Mouse (Mus musculus) spleen, postnatal 10 days (tissue): ENCODE data around the gene Gan.

Experiments
- DNase-seq, 2 experiments: peaks; one replicate each; pipeline ENCODE4 v3.0.0; 2021 to 2022; ENCODE audit warnings: low spot score in 2 of 2

Gene Gan

DNA sequence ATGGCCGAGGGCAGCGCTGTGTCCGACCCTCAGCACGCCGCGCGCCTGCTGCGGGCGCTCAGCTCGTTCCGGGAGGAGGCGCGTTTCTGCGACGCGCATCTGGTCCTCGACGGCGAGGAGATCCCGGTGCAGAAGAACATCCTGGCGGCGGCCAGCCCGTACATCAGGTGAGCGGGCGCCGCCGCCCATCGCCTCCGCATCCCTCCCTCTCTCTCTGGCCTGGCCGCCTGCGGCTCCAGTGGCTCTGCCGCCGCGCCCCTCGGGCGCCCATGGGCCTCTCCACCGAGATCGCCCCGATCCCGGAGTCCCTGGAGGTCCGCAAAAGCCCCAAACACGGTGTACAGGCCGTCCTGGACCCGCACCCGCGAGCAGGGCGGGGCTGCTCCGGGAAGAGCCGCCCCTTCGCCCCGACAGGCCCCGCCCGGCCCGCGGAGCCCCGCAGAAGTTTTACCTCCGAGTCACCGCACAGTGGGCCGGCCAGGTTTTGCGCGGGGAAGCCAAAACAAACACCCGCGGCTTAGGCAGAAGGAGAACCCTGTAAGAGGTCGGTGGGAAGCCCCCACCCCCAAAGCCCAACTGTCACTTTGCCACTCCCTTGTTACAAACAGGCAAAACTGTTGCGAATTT lies at the start of gene Gan:
TSS of gene Gan (plus strand) at position 1 of the 627 bp plus-strand sequence.
- DNase-seq, result peak; percentile 57 to 74

DNA sequence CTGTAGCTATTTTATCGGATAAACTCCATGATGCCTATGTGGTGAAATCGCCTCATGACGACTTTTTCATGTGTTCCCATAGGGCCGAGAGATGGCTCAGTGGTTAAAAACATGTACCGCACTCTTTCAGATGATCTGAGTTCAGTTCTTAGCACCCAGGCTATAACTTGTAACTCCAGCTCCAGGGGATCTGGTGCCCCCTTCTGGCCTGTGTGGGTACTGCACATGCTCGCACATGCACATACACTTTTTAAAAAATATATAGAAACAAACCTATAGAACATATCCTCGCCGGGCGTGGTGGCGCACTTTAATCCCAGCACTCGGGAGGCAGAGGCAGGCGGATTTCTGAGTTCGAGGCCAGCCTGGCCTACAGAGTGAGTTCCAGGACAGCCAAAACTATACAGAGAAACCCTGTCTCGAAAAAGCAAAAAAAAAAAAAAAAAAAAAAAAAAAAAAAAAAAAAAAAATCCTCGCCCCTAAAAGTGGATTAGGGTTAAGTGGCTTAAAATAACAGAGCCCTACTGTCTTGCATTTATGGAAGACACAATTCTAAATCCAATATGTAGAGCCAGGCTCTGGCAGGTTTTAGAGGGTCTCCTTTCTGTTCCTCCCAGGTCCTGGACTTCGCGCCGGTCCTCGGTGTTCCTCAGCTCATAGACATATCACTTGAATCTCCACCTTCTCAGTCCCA lies 48.8 kb upstream of the Gan start:
- peak in 1 of 2 experiments; percentile 52 for DNase-seq

DNA sequence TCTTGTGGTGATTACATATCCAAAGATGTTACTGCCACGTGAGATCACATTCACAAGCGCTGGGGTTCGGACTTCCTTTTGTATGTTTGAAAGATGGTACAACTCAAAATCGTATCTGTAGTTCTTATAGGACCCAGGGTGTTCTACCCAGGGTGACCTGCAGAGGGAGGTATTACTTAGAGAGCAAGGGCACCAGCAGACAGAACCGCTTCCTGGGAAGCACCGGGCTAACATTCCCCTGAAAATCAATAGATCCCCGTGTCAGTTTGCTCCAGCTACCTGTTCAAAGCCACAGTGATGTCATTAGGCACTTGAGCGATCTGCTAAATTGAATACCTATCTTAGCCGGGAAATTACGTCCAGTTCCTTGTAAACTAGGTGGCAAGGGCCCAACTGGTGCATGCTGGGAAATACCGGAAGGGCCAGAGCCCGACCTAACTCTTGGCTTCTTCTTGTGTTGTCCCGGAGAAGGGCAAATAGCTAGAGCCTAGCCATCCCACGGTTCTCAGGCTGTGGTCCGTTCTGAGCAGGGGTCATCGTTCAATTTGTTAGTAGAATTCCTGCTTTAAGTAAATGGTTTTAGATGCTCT lies 48.0 kb upstream of the Gan start:
- peak in 1 of 2 experiments; percentile 76 for DNase-seq

DNA sequence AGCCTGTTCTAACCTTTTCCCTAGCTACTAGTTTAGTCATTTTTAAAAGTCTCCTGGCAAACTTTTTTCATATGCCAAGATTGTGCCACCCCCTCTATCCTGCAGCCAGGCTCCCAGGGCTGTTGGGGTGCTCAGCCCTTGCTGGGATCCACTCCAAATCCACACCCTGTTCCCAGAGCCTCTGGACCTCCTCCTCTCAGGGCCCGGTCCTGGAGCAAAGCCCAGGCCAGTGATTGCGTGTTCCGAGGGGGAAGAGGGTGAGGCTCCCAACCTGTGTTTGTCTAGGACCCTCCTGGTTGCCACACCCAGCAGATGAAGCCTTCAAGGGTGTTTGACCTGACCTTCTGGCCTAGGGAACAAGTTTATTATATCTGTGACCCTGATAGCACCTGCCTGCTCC lies 46.3 kb upstream of the Gan start:
- DNase-seq, result no peak

DNA sequence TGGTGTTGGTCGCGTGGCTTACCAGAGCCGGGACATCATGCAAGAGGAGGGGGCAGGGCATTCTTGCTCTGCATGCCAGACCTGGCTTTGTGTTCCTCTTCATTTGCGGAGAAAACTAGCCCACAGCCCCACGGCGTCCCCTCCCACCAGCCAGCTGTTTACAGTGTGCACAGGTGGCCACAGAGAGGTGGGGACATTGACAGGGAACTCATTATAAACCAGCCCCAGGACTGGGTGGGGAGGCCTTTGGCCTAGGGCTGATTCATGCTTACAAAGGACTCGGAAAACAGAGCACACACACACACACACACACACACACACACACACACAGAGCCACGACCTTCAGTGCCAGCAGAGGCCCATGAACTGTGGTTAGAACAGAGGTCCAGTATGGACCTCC lies 45.7 kb upstream of the Gan start:
- DNase-seq, result no peak

DNA sequence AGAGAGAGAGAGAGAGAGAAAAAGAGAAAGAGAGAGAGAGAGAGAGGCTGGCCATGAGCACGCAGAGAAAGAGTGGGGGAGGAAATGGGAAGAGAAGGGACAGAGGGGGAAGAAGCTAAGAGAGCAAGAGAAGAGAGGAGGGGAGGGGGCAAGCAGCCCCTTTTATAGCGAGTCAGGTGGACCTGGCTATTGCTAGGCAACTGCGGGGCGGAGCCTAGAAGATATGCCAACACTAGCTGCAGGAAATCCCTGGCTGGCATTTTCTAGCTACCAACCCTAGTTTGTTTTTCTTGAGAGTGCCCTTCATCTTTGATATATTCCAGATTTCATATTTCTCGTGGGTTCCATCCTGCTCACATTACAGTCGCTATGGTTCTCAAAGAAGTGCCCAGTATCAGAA lies 42.8 kb upstream of the Gan start:
- no peak for DNase-seq

DNA sequence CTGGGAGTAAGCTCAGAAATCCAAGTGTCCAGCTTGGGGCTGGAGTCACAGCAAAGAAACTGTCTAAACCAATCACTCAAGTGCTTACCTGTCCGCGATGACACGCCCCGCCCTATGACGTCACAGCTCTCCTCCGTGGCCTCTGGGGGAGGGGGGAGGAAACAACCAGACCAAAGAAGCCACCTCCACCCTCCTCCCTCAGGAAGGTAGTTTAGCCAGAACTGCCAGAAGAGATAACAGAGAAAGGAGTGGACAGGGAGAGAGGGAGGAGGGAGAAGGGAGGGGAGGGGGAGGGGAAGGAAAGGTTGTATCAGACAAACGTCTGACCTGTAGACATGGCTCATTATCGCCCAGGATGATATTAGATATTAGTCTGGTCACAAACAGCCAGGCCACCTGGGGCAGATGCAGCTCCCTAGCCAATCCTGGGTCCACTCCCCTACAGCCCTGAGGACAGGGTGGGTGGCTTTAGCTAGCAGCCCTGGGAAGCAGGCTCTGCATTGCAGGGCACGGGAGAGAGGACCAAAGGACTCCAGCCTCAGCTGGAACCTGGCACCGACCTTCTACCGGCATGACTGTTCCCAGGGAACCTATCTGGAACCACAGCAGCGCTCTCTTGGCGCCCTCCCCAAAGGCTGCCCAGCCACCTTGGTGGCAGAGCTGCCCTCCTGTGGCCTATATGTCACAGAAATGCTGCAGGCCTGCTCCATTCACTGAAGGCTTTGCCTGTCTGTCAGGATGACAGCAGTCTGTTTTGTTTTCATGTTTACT lies 42.1 kb upstream of the Gan start:
- DNase-seq, result peak in 1 of 2 experiments; percentile 37

DNA sequence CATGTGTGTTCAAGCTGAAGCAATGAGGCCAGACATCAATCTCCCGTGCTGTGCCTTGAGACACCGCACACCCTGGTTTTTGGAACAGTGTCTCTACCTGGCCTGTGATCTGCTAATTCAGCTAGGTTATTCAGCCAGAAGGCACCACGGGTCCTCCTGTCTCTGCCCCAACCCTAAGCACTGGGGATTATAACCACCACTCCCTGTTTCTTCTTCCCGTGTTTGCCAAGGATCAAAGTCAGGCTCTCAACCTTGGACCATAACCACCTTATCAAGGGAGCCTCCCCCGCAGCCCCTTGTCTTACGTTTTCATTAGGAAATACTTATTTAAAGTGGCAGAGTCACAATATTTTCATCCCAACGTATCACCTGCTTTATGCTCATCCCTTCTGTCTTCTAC lies 41.4 kb upstream of the Gan start:
- DNase-seq, result no peak

DNA sequence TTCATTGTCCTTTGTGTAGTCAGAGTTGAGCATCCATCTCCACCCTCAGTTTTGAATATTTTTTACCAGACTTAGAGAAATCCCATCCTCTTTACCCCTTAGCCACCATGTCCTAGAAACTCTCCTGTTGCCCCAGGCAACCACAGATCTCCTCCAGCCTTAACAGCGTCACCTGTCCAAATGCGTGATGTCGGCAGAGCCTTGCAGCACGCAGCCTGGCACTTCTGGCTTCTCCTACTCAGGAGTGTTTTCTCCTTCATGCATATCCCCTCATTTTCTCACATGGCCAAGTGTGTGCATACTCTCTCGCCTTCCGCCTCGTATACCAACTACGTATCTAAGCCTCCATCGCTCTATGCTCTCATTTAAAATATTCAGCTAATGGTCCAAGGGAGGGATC lies 39.5 kb upstream of the Gan start:
- no peak for DNase-seq

DNA sequence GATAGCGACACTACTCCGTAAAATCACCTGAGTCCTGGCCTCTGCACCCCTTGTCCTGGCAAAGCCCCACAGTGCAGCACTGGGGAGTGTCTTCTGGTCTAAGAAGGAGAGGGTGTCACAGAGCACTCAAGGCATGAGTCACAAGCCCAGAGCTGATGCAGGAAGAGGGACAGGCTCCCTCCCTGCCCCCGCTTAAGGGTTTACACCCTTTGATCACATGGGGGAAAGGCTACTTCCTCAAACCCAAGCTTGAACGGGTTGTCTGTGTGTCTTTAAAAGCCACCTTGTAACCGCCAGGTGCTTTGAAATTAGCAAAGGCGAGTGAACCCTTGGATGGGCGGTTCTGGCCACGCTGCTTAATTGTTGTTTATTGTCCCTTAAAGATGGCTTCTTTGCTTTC lies 36.7 kb upstream of the Gan start:
- peak in 1 of 2 experiments; percentile 53 for DNase-seq

DNA sequence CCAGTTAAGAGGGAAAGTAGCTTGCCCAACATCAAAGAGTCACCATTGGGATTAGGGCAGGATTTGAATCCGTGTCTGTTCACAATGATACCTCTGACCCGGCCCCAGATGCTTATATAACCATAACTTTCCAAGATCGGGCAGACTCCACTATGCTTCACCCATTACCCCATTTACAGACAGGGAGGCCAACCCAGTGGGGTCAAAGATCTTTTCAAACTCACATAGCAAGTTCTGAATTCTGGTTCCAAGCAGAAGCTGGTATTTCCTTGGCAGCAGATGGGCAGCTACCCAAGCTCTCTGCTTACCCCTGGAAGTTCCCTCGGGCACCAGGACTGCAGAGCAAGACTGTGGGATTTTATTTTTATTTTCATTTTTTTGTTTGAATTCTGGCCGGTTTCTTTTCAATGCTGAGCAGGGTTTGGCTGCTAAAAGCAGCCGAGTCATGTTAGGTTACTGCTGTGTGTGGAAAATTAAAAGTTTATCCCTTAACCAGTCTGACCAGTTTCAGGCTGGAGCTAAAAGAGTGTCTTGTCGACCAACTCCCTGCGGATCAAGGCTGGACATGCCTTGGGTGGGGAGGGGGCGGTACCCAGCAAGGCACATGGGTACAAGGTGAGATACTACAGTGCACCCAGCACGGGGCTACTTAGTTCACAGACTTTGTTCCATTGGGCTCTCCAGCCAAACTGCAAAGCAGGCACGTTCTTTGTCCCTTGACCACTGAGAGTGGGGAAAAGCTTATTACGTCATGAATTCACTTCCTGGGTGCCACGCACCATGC lies 33.9 kb upstream of the Gan start:
- DNase-seq, result no peak

DNA sequence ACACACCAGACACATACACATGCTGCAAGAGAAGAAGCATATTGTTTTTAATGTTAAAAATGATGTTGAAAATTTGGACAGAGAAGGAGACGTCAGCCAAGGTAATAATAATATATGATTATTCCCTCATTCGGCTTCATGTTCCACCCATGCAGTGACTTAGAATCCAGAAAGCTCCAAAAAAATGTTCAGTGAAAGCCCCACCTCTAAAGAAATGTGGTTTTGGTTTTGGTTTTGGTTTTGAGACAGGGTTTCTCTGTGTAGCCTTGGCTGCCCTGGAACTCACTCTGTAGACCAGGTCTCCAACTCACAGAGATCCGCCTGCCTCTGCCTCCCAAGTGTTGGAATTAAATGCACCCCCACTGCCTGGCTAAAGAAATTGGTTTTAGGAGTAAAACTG lies 32.1 kb upstream of the Gan start:
- no peak for DNase-seq

DNA sequence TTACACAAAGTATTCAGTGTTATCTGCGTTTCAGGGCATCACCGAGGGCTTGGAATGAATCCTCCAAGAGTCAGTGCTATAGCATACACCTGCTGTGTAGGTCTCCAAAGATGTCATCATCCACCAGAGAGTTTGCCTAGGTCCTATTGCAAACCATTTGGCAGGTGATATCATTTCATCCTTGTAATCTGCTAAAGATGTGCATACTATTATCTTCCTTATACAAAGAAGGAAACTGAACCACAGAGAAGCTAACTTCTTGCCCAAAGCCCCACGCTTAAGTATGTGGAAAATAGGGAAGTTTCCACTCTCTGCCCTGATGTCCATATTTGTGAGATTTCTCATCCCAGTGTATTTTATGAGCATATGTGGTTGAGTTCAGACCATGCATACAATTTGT lies 31.5 kb upstream of the Gan start:
- DNase-seq, result no peak

DNA sequence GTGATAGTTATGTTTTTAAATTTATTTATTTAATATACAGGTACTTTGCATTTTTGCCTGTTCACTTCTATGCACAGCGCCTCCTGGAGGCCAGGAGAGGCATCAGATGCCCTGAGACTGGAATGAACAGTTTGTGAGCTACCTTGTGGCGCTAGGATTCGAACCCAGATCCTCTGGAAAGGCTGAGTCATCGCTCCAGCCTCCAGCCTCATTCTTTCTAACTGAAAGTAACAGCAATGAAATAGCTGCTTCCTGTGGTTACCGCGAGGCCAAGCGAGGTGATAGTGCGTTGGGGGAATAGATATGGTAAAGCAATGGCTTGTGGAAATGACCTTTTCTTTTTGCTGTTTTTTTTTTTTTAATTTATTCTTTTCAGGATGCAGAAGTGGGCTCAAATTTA lies 30.9 kb upstream of the Gan start:
- peak in 1 of 2 experiments; percentile 39 for DNase-seq

DNA sequence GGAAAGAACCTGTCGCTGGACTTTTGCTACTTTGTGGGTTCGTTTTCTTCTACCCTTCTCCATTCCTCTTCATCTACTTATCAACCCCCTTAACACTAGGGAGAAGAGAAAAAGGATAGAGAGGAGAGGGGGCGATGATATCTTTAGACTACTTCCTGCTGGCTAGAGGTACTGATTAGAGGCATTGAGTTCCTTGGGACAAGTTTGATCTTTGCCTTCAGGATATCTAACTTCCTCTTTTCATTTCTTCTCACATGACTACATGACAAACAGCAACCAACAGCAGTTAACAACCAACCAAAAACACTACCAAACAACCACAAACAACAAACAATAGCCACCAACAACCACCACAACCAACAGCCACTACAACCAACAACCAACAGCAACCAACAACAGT lies 24.2 kb upstream of the Gan start:
- DNase-seq, result no peak

DNA sequence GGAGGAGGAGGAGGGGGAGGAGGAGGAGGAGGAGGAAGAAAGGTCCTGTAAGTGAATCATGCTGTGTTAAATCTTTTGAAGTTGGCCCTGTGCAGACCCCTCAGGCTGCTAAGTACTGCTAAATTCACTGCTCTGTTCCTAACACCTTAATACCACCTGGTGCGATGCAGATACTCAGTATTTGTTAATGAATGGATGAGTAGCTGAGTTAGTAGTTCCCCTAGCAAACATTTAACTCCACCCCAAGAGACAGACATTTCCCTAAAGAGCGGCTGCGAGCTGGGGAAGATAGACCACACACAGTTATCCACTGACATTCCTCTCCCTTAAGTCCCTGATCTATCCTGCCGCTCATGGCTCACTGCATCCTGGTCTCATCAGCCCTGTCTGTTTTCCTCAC lies 21.6 kb upstream of the Gan start:
- no peak for DNase-seq

DNA sequence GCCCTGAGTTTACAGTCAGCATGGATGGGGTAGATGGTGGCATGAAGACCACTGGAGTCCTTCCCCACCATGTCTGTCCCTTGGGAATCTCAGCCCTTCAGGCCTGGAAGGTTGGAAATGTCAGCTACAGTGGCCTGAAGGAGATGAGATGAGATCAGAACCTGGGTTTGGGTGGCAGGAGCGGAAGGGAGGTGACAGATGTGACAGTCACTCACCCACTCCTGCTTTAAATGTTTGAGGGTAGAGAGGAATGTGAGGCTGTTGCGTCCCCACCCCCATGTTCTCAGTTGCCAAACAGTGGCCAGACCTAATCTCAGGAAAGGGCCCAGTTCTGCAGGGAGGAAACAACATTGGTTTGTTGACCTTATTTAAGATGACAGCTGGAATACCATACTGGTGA lies 21.2 kb upstream of the Gan start:
- DNase-seq, result no peak

DNA sequence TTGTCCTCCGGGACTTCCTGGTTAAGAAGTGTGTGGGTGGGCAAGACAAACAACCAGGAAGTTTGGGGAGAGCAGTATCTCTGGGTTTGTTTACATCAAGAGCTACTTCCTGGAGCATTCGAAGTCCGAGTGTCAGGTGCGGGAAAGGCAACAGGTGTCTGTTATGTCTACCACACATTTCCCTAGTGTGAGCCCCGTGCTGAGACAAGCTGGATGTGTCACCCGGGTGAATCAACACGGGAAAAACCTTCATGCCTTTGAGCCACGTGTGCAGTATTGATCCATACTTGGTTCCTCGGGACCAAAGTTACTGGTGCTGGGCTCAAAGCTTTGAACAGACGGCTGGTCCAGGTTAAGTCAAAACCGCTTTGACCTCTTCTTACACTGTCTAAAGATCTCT lies 20.6 kb upstream of the Gan start:
- DNase-seq, result no peak

DNA sequence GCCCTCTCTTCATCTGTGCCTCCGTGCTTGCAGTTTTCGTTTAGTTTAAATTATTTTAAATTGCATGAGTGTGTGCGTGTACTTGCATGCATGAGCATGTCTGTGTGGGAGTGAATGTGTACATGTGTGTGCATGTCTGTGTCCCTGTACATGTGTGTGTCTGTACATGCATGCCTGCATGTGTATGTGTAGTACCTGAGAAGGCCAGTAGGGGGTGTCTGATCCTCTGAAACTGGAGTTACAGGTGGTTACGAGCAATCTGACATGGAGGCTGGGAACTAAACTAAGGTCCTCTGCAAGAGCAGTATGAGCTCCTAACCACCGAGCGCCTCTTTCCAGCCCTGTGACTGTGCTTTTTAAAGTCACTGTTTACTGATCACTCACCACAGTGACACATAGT lies 9.4 kb upstream of the Gan start:
- DNase-seq, result peak in 1 of 2 experiments; percentile 41

DNA sequence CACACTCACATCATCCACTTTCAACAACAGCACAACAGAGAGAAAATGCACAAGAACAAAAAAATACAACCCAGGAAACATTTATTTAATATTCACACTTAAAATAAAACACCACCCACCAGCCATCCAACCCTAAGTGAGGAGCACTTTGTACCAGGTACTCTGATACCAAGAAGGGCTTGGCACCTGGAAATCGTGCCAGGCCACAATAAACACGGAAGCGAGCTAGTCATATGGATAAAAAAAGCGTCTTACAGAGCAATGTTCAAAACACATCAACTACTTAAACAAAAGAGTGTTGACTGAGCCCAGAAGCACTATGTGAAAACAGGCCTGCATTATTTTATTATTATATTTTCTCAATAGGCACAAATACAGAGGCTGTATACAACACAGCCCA lies 1.8 kb upstream of the Gan start:
- DNase-seq, result no peak

DNA sequence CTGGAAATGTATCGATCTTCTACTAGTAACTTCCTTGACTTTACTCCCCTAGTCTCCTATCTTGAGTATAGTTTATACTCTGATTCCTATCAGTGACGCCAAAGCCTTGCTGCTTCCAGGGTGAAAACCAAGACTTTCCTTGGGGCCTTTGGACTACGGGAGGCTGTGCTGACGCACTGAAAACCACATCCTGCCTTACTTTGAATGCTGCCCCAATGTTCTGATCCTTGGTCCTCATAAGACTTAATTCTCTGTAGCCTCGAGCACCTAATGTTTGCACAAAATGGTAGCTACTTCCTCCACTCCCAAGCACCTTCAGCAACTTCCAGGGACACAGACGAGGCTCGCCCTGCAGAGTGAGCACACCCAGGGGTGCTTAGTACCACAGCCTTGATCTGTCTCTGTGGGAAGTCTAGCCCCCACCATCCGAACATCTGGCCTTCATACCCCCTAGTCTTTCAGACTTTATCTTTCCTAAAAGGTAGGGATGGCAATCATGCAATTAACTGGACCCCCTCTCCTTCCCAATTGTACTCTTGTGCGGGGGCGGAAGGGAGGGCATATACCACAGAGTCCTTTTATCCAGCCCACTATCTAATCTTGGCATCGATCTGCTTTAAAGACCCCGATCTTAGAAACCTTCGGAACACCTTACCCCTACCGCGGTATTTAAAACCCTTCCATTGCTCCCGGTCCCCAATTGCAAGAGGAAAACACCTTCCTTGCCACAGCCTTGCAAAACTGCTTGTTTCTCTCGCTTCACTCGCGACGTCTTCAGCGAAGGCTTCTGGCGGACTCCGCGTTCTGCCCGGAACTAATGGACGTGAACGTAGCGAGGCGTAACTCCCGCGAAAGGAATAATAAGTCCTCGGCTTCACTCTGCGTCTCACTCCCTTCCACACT lies 818 bp upstream of the Gan start:
- no peak for DNase-seq
